Mouse (Mus musculus) mature B cell (primary cell): ENCODE results near the gene Clrn1.

Experiments
- in situ Hi-C: fragments of 300-500 bp; cut with MboI; formaldehyde crosslinking; loops from 2 replicates; pipeline ENCODE4 v1.14.3; 2019

Clrn1 gene

DNA sequence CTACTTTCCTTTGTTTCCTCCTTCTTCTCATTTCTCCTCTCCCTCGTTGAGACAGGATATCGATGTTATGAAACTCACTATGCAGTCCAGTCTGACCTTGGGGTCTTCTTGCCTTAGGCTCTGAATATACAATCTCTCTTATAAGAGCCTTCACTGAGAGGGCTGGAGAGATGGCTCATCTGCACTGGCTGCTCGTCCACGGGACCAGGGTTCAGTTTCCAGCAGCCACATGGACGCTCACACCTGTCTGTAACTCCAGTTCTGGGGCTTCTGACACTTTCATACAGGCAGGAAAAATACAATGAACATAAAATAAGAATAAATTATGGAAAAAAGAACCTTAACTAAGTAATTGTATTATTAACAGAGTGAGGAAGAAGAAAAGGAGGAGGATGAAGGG is 53.6 kb downstream of the Clrn1 start:
- in situ Hi-C loops: no loop called here

DNA sequence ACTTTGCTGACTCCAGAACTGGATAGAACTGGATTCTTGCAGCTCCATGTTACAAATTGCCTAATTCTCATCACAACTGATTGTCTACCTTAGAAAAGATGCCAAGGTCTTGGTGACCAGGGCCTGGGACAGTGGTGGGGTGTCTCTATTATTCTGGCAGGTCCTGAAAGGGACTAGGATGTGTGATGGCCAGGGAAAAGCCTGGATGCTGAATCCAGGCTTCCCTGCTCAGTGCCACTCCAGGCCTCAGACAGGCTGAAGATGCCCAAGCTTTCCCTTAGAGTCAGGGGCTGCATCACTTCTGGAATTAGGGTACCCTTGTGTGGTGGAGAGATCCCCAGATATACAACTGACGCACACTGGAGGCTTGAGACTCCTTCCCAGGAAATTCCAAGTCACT is 55.2 kb downstream of the Clrn1 start:
- in situ Hi-C loops: no loop called here

DNA sequence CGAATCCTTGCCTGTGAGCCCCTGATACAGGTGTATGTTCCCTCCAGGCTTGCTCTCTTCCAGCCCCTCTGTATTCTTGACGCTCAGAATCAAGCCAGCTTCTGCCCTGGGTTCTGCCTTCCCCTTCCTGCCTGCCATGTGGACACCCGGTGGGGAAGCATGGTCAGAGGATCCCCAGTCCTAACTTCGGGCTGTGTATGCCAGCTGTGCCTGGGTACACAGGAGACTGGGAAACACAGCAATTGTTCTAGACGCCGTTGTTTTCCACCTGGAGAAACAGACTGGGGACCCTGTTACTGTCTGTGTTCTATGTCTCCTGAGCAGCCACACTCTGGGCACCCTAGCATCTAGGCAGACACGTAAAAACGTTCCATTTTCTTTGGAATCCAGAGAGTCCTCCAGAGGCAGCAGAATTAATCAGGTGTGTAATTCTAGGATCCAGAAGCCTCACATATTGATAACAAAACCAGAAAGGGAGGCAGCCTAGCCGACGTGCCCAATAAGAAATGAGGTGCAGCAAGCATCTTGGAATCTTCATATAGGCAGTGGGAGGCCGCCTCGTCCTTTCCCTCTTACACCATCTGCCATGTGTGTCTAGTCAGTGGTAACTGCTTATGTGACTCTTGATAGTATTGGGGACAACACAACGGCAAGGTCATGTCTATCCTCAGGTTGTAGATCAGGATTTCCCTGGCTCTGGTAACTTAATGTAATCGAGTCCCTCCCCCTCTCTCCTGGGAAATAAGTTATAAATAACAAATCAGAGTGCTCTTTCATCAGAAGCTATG is 56.6 kb downstream of the Clrn1 start:
- in situ Hi-C loops: no loop called here

DNA sequence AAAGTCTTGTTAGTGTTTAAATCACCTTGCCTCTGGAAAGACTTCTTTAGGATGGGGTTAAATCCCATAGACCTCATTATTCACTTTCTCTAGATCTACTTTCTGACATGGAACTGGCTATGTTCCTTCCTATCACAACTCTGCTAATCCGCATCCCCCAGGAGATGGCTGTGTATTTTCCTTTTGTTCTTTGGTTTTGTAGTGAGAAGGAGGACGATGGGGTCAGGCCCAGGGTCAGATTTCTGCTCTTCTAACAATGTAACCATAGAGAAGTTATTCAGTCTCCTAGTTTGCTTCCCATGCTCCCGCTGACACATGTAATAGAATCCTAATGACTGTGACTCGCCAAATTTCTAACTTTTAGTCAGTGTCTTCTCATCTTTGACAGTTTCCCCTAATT is 58.9 kb downstream of the Clrn1 start:
- in situ Hi-C loops: no loop called here

- in situ Hi-C loops: no loop called here
Measured at GRCm38 (mm10) chr3:58822211-58822610, 62.9 kb downstream of the Clrn1 start, which contains the start of gene Mindy4b-ps. Gene Mindy4b-ps (minus strand): TSS chr3:58822311.

GRCm38 (mm10) chr3:58817337-58817736 is 67.8 kb downstream of the Clrn1 start:
- in situ Hi-C loops: no loop called here

DNA sequence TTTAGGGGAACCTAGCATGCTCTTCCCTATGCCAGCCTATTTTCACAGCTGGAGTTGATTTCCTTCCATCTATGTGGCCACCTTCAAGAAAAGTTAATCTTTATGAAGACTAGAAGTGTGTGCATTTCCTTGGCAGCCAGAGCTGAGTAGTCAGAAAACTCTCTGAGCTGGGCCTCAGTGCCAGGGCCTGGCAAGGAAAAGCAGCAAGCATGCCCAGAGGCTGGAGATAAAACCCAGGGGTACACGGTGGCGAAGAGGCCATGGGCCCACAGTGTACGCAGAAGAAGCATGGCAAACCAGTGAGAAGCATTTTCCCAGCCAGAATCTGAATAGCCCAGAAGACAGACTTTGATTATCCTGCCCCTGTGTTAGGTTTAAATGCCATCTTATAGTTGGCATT is 70.9 kb downstream of the Clrn1 start:
- in situ Hi-C loops: no loop called here

DNA sequence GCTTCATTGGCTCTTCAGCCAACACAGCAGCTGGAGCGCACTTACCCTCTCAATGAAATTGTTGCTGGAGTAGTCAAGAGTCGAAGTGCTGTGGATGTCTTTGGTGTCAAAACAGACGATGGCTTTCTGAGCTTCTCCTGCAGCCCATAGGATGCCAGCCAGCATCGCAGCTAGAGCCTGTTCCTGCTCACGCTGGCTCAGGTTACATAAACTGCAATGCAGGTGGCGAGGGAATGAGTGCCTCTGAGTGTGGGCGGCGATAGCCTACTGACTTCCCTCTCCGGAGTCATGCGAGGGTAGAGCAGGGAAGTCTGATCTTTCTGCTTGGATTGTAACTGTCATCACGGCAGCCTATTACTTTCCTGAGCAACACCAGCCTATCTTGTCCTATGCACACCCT is 74.8 kb downstream of the Clrn1 start:
- in situ Hi-C loops: no loop called here

DNA sequence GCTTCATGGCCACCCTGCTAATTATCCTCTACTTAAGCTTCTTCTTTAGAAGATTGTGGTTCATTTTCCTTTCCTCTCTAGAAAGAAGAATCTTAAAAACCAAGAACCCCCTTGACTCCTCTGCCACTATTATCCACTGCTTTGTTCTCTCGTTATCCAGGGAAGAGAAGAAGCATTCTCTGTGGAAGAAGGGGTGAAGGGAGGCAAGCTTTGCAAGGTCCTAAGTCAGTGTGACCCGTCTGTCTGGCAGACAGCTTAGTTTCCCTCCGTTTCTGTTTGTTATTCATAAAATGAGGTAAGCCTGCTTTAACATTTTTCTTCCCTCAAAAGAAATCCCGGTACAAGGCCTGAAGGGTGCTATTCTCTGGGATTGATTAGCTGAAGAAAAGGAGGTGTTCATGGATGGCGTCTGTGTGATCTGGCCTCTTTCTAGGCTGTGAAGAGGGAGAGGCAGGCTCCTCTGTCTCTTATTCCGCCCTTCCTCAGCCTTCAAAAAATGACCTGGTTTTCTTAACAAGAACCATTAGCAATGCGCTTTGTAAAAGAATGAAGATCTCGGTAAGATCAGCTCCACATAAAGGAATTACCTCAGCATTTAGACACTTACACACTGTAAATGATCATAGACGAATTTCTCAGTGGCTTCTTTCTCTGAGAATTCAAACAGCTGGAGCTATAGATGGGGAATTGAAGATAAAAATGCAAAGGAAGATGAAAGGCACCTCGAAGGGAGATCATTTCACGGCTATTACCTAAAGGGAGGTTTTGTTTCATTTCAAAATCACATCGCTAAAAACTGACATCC is 75.8 kb downstream of the Clrn1 start:
- in situ Hi-C loops: no loop called here

- in situ Hi-C loops: no loop called here
Measured at GRCm38 (mm10) chr3:58808636-58809035, 76.5 kb downstream of the Clrn1 start.

DNA sequence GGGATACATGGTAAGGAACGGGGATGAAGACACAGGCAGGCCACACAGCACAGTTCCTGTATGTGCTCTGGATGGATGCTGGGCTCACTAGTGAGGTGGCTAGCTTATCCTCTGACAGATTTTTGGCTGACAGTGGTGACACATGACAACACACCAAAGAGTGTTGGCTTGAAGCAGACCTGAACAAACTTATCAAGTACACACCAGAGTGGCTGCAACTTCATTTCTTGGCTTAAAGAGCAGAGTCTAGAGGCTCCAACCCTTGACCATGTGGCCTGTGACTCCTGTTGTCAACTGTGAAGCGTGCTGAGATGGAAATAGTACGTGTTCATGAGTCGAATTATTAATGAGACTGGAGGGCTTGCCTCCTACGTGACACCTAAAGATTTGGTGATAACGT is 80.4 kb downstream of the Clrn1 start:
- in situ Hi-C loops: no loop called here

GRCm38 (mm10) chr3:58798676-58799075 is 86.5 kb downstream of the Clrn1 start:
- in situ Hi-C loops: loop anchor here (25.0 kb wide), 2 partner anchors 286 to 961 kb away; partner anchors contain the start of gene Pfn2

DNA sequence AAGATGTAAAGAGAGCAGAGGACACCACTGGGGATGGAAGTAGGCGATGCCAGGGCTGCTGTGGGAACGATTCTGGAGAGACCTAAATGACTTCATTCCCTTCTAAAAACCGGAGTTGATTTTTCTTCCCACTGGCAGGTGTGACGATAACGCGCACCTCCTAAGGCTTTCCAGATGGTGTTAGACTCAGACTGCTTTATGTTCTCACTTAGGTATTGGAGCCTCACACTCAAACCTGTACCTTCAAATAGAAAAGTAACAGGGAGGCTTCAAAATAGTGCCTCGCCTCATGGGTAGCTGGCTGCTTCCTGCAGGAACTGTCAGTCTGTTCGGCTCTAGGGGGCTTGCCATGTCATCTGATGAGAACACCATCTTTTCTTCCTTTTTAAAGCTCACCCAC is 86.9 kb downstream of the Clrn1 start:
- in situ Hi-C loops: loop anchor here (25.0 kb wide), 2 partner anchors 286 to 961 kb away; partner anchors contain the start of gene Pfn2
